Mouse (Mus musculus) thymus, adult 2 months (tissue): ENCODE results near the gene Pygo1.

Source experiments
- CTCF ChIP-seq: fragments of 200-500 bp; IDR thresholded peaks from 2 replicates; pipeline ENCODE4 v1.5.1; 2012; ENCODE audit warnings: mild to moderate bottlenecking, control low read depth, low read length, moderate library complexity, borderline replicate concordance; ENCODE audit not compliant: control insufficient read depth, poor library complexity, insufficient read depth; ENCODE audit errors: extremely low read depth
- POLR2A ChIP-seq: fragments of 200-500 bp; IDR thresholded peaks from 2 replicates; pipeline ENCODE4 v1.6.1; 2012; ENCODE audit warnings: mild to moderate bottlenecking, low read length, control low read depth, moderate library complexity; ENCODE audit not compliant: control insufficient read depth, poor library complexity, insufficient read depth; ENCODE audit errors: extremely low read depth

- TF ChIP-seq CTCF (no peak), POLR2A (no peak)
Measured at GRCm38 (mm10) chr9:72969874-72970273, 44.4 kb downstream of the Pygo1 start.
